Mouse (Mus musculus) naive thymus-derived CD4-positive, alpha-beta T cell, adult 5 months (primary cell): ENCODE data around the gene Olfr1121. TPM values are rescaled to one million over a fixed set of nuclear protein-coding genes. Genes with fewer than 3 reads are reported as not detected.

ENCODE experiments used
- polyA plus RNA-seq: library from polyadenylated mRNA; unstranded; fragments of 100-300 nt; shearing (Covaris generic); gene quantifications from one replicate; pipeline ENCODE4 v1.2.1, GENCODE M21; 2017

The Olfr1121 gene
- 0.22 TPM for polyA plus RNA-seq

GRCm38 (mm10) chr2:87369595-87369994 is at the start of gene Olfr1121:
TSS of gene Olfr1121 (plus strand) at chr2:87369895.

GRCm38 (mm10) chr2:87354515-87354914 is 15.2 kb upstream of the Olfr1121 start, which contains the start of gene Olfr1120:
TSS of gene Olfr1120 (plus strand) at chr2:87354815.

GRCm38 (mm10) chr2:87385549-87385948 is 15.9 kb downstream of the Olfr1121 start, which contains the start of gene Olfr1122:
TSS of gene Olfr1122 (plus strand) at chr2:87385849.

GRCm38 (mm10) chr2:87416335-87416734 is 46.6 kb downstream of the Olfr1121 start, which contains the start of gene Olfr1123:
TSS of gene Olfr1123 (plus strand) at chr2:87416635.

Other genes starting within 250 kb of the Olfr1121 start
- gene Olfr1110, start 229.6 kb upstream of the Olfr1121 start, polyA plus RNA-seq, result not detected
- gene Olfr1111, start 217.3 kb upstream of the Olfr1121 start, polyA plus RNA-seq, result not detected
- not detected for gene Olfr1112, start 182.1 kb upstream of the Olfr1121 start, polyA plus RNA-seq
- not detected for gene Olfr1113, start 160.9 kb upstream of the Olfr1121 start, polyA plus RNA-seq
- not detected for gene Olfr1115, start 121.9 kb upstream of the Olfr1121 start, polyA plus RNA-seq
- 0.04 TPM for gene Olfr1116, start 102.4 kb upstream of the Olfr1121 start, polyA plus RNA-seq
- not detected for gene Olfr1118, start 62.3 kb upstream of the Olfr1121 start, polyA plus RNA-seq
- not detected for gene Olfr1120, start 15.1 kb upstream of the Olfr1121 start, polyA plus RNA-seq
- 0.09 TPM for gene Olfr1122, start 16.0 kb downstream of the Olfr1121 start, polyA plus RNA-seq
- gene Olfr1123, start 46.7 kb downstream of the Olfr1121 start, polyA plus RNA-seq, result not detected
- gene Olfr1124, start 60.4 kb downstream of the Olfr1121 start, polyA plus RNA-seq, result 0.32 TPM
- gene Olfr1126, start 84.1 kb downstream of the Olfr1121 start, polyA plus RNA-seq, result not detected
- not detected for gene Pramel7, start 127.2 kb downstream of the Olfr1121 start, polyA plus RNA-seq
- not detected for gene Pramel6, start 136.7 kb downstream of the Olfr1121 start, polyA plus RNA-seq
- not detected for gene Olfr153, start 161.9 kb downstream of the Olfr1121 start, polyA plus RNA-seq
- not detected for gene Olfr1128, start 175.6 kb downstream of the Olfr1121 start, polyA plus RNA-seq
- gene Olfr1129, start 204.0 kb downstream of the Olfr1121 start, polyA plus RNA-seq, result not detected
- gene Olfr1130, start 236.3 kb downstream of the Olfr1121 start, polyA plus RNA-seq, result not detected